Mouse (Mus musculus) gastrocnemius, postnatal 10 days (tissue): Measurements from ENCODE around the gene Rag2. TPM values are rescaled to one million over a fixed set of nuclear protein-coding genes. Genes with fewer than 3 reads are reported as not detected.

Experiments
- total RNA-seq, 2 experiments: library from RNA; stranded (reverse); gene quantifications; 2 replicates each; pipeline ENCODE4 v1.2.3; 2021

Gene Rag2
- total RNA-seq, 2 experiments from 2014 or later = 0.11 TPM; not detected in 1

Other genes starting within 250 kb of the Rag2 start
- gene Rag1, start 24.8 kb downstream of the Rag2 start, total RNA-seq = under 1 TPM; 0.16 to 0.61 TPM
- 10 to 100 TPM; 50.4 to 50.8 TPM for gene B230118H07Rik, start 24.8 kb downstream of the Rag2 start, total RNA-seq
- 10 to 100 TPM; 11.5 to 12.1 TPM for gene Traf6, start 53.7 kb downstream of the Rag2 start, total RNA-seq